Mouse (Mus musculus) fat pad, adult 2 months (tissue): Measurements from ENCODE around the gene Ehbp1.

Source experiments
- DNase-seq: peaks from one replicate; pipeline ENCODE4 v3.0.0-alpha.2; 2011; ENCODE audit warnings: low read depth, low spot score; ENCODE audit errors: extremely low read depth

Gene Ehbp1

GRCm38 (mm10) chr11:22199881-22200280, 142.2 kb downstream of the Ehbp1 start:
- no peak for DNase-seq

DNA sequence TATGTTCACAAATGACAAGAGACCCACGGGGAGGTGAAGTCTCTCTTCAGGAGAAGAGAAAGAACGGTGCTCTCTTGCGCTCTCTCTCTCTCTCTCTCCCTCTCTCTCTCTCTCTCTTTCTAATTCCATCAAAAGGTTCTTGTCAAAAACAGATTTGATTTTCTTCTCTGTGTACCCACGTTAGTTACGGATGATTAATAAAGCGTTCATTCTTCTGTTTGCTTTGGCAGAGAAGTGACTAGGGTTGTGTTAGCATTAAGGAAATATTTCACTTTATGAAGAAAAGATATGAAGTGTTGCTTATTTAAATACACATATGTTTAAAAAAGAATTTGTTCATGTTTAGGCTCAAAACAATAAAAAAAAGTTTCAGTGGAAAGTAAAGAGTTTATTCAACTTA, 143.7 kb downstream of the Ehbp1 start:
- no peak for DNase-seq

DNA sequence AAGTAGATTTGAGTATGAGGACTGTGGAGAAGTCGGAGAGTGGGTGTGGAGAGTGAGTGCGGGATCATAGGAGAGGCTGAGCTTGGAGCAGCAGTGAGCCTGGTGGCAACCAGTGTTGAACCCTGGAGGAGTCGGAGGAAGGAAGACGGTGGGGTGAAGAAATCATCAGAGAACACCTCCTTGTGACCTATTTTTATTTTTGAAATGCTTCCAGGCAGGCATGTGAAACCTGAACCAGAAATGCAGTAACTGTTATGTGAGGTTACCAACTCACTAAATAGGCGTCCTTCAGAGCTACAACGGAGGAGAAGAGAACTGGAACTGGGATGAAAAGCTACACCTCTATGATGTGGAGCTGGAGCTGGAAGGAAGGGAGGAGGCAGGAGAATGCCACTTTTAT, 144.2 kb downstream of the Ehbp1 start:
- DNase-seq: no peak

DNA sequence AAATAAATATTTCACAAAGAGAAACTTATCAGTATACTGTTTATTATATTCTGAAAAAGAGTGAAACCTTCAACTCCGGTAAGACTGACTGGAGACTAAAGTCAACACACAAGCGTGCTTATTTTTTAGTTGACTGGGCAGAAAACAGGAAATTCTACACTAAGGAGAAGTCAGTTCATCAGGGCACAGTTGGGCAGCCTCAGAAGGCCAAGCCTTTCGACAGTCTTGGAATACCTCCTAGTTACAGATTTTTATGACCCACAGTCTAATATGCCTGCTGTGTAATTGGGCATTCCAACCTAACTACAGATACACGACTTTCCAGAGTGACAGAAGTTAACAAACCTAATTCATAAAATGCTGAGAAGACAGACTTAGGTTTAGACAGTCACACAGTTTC, 145.3 kb downstream of the Ehbp1 start:
- no peak for DNase-seq

DNA sequence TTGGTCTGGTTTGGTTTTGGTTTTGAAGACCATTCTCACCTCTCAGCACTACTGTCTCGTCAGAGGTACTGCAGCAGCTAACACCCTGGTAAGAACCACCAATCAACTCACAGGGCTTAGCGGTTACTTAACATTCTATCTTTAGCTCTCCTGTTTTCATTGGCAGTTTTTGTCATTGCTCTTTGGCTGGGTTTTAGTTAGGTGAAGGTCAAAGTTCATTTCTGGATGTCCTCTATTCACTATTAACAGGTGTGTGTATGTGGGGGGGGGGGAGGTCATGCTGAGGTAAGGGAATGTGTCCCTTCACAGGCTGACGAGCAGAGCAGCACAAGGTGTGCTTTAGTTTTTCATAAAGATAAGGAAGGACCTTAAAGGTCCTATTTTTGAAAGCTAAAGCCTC, 147.5 kb downstream of the Ehbp1 start:
- no peak for DNase-seq

DNA sequence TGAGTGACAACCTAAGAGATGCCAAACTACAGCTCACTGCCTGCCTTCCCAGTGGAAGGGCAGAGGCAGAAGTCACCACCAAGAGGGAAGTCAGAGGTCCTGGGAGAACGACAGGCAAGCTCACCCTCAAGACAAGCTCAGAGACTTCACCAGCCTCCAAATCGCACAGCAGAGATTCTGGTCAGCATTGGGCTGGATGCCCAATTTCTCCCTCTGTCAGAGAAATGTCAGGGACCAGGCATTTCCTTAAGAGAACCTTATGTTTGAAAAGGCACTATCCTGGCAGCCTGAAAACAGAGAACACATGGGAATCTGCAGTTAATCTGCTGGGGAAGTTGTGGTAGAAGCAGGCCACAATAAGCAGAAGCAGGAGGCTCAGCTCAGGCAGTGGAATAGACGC, 151.5 kb downstream of the Ehbp1 start:
- no peak for DNase-seq

DNA sequence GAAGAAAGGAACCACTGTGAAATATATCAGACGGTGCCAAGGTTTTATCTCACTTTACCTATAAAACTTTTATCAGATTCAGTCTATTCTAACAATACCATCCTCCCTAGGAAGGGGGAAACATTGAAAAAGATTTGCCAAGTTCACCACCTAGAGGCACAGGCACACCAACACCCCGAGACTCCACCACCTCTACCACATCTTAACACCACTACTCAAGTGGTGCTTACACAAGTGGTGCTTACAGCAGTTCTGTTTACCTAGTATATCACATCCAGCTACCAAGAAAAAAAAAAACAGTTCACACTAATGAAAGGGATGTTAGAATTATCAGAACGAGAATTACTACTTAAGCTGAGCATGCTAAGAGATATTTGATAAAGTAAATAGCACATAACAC, 152.1 kb downstream of the Ehbp1 start:
- DNase-seq: no peak

DNA sequence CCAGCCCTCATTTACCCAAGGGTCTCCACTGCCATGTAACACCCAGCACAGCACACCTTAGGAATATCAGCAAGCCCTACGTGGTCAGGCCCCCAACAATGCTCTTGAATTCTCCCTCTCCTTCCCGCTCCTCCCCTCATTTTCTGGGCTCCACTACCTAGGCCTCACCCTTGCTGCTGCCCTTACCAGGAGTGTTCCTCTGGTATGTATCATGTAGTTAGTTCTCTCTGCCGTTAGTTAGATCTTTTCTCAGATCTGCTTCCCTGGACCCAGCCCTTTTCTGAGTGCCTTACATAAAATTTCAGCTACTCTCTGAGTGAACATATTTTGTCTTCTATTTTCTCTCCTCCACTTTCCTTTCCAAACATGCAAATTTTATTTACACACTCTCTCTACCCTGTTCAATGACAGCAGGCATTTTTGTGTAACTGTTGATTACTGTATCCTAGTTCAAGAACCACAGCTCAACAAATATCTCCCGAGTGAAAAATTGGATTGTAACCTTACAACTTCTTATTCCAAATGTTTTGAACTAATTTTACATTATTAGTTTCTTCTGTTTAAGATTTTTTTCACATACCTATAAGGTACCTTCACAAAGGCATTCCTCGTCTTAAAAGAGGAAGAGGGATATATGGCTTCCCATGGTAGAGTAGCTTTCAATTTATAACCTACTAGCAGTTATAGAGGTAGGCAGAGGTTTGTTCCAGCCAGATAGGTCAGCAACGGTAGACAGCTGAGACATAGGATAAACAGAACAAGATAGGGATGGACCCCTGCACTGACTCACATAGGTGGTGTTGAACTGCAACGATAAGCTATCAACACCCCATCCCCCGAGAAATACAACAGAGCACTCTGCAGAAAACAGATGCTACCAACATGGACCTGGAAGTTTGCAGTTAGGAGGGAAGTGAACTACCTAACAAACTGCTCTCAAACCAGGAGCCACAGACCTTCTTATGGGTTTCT, 160.3 kb downstream of the Ehbp1 start:
- no peak for DNase-seq

DNA sequence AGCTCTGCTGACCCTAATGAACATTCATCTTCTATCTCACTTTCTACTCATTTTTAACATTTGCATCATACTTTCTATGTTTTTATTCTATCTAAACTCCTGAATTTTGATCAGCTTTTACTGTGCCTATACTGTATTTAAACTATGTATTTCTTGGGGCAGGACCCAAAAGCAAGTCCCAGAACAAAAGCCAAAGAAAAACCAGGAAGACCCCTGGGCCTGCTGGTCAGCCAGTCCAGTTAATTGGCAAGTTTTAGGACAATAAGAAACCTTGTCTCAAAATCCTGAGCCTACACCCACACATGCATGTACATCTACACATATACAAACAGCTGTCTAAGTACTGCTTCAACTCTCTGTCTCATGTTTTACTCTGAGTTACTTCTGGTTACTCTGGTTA, 161.9 kb downstream of the Ehbp1 start:
- DNase-seq: no peak

- DNase-seq: no peak
These were observed 163.5 kb downstream of the Ehbp1 start for GRCm38 (mm10) chr11:22178569-22178968.

DNA sequence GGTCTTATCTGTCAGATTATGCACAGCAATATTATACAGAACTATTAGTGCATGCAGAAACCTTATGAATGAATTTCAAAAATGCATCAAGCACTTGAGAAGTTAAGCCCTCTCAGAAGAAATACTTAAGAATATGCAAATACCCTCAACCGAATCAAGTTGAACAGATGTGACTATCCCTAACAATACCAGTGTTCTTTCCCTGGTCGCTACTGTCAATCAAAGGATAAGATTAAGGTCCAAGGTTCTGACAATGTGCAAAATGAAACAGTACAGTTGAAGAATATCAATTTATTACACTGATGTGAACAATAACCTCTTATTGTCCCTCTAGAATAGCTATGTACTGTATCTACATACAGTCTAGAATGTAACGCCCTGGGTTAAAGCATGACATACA, 167.8 kb downstream of the Ehbp1 start:
- DNase-seq: no peak

- DNase-seq: no peak
These were observed 171.0 kb downstream of the Ehbp1 start for GRCm38 (mm10) chr11:22170962-22171638.

- no peak for DNase-seq
These were observed 184.2 kb downstream of the Ehbp1 start for GRCm38 (mm10) chr11:22157882-22158281.

DNA sequence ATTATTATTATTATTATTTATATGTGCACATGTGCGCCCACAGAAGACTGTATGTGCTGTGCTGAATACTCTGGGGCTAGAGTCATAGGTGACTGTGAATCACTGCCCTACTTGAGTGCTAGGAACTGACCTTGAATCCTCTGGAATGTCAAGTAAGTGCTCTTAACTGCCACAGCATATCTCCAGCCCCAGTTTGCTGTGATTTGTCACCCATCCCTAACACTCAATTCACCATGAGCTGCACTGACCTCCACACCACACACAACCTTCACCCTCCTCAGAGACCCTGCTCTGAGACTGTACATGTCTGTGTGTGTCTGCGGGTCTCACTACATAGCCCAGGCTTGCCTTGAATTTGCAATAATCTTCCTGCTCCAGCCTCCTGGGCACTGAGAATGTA, 185.9 kb downstream of the Ehbp1 start:
- DNase-seq: no peak

- peak; percentile 33 for DNase-seq
These were observed 186.6 kb downstream of the Ehbp1 start for GRCm38 (mm10) chr11:22155366-22156095.

GRCm38 (mm10) chr11:22154501-22155294, 187.4 kb downstream of the Ehbp1 start:
- no peak for DNase-seq

- DNase-seq: no peak
These were observed 201.4 kb downstream of the Ehbp1 start for GRCm38 (mm10) chr11:22140737-22141136.

GRCm38 (mm10) chr11:22138466-22138865, 203.6 kb downstream of the Ehbp1 start:
- no peak for DNase-seq

- DNase-seq: no peak
These were observed 216.9 kb downstream of the Ehbp1 start for GRCm38 (mm10) chr11:22125188-22125587.

- no peak for DNase-seq
These were observed 223.2 kb downstream of the Ehbp1 start for GRCm38 (mm10) chr11:22118853-22119252.

DNA sequence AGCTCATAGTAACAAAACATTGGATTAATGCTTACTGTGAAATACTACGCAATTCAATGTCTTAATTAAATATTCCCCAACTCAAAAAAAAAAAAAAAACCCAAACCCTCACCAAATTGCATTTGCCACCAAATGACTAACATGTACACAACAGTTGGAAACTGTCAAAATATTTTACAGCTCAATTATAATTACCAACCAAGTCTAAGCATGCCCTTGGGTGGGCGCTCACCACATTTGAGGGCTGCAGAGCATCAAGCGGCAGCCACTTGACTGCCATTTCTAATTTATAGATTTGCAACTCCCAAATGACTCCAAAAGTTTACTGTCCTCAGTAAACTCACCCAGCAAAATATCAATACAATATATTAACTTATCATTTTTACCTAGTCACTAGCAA, 229.9 kb downstream of the Ehbp1 start:
- no peak for DNase-seq
